Mouse (Mus musculus) myocyte (in vitro differentiated cells): ENCODE results near the gene Slc2a2. TPM values are rescaled to one million over a fixed set of nuclear protein-coding genes. Genes with fewer than 3 reads are reported as not detected.

Experiments used
- H3K27me3 ChIP-seq: one replicate; pipeline ENCODE4 v1.6.1; 2011; ENCODE audit not compliant: control insufficient read depth, insufficient read depth, insufficient read length
- H3K36me3 ChIP-seq: one replicate; pipeline ENCODE4 v1.6.1; 2011; ENCODE audit not compliant: control insufficient read depth, insufficient read depth
- H3K4me2 ChIP-seq: one replicate; pipeline ENCODE4 v1.6.1; 2011; ENCODE audit warnings: low read depth, control low read depth
- H3K4me3 ChIP-seq: one replicate; pipeline ENCODE4 v1.5.1; 2011; ENCODE audit warnings: mild to moderate bottlenecking, control low read depth, moderate library complexity
- H3K79me2 ChIP-seq: one replicate; pipeline ENCODE4 v1.6.1; 2011; ENCODE audit not compliant: control insufficient read depth, insufficient read depth
- H3ac ChIP-seq: one replicate; pipeline ENCODE4 v1.6.1; 2011; ENCODE audit not compliant: control insufficient read depth, insufficient read length
- CEBPB ChIP-seq: IDR thresholded peaks from 2 replicates; pipeline ENCODE4 v1.6.1; 2011; ENCODE audit warnings: mild to moderate bottlenecking, moderate library complexity; ENCODE audit not compliant: poor library complexity, insufficient read depth, severe bottlenecking
- E2F4 ChIP-seq: IDR thresholded peaks from one replicate; pipeline ENCODE4 v1.6.1; 2011; ENCODE audit warnings: mild to moderate bottlenecking, control low read depth, moderate library complexity; ENCODE audit not compliant: insufficient read depth
- MAX ChIP-seq: IDR thresholded peaks from one replicate; pipeline ENCODE4 v1.6.1; 2011; ENCODE audit warnings: low read depth, mild to moderate bottlenecking, control low read depth
- MYOD1 ChIP-seq, 3 experiments: IDR thresholded peaks; one replicate each; pipeline ENCODE4 v1.6.1; 2011; ENCODE audit warnings: control low read depth in 2 of 3, low read depth in 2 of 3, mild to moderate bottlenecking in 2 of 3, moderate library complexity in 1 of 3; ENCODE audit not compliant: insufficient read length in 2 of 3, control insufficient read depth in 1 of 3
- MYOG ChIP-seq, 3 experiments: IDR thresholded peaks; one replicate each; pipeline ENCODE4 v1.6.1; 2011; ENCODE audit warnings: control low read depth in 2 of 3, low read depth in 2 of 3, mild to moderate bottlenecking in 2 of 3; ENCODE audit not compliant: insufficient read length in 2 of 3, control insufficient read depth in 1 of 3, insufficient read depth in 1 of 3
- POLR2A ChIP-seq: IDR thresholded peaks from one replicate; pipeline ENCODE4 v1.6.1; 2011; ENCODE audit warnings: low read depth, mild to moderate bottlenecking, control low read depth, moderate library complexity; ENCODE audit not compliant: insufficient read length
- POLR2AphosphoS2 ChIP-seq: IDR thresholded peaks from one replicate; pipeline ENCODE4 v1.6.1; 2011; ENCODE audit warnings: low read depth, control low read depth; ENCODE audit not compliant: insufficient read length
- REST ChIP-seq: IDR thresholded peaks from one replicate; pipeline ENCODE4 v1.6.1; 2011; ENCODE audit warnings: mild to moderate bottlenecking, control low read depth, moderate library complexity; ENCODE audit not compliant: insufficient read depth, insufficient read length
- SRF ChIP-seq: IDR thresholded peaks from one replicate; pipeline ENCODE4 v1.6.1; 2011; ENCODE audit warnings: low read depth; ENCODE audit not compliant: control insufficient read depth, insufficient read length
- TCF12 ChIP-seq: IDR thresholded peaks from one replicate; pipeline ENCODE4 v1.6.1; 2011; ENCODE audit warnings: mild to moderate bottlenecking, control low read depth; ENCODE audit not compliant: poor library complexity, insufficient read depth, severe bottlenecking
- TCF3 ChIP-seq: IDR thresholded peaks from one replicate; pipeline ENCODE4 v1.6.1; 2011; ENCODE audit warnings: low read depth, control low read depth; ENCODE audit not compliant: insufficient read length
- USF1 ChIP-seq: IDR thresholded peaks from one replicate; pipeline ENCODE4 v1.6.1; 2011; ENCODE audit warnings: low read depth, mild to moderate bottlenecking, control low read depth, moderate library complexity
- polyA plus RNA-seq: library from polyadenylated mRNA; unstranded; fragments of >200 nt; fragmentation: generic; extraction: Trizol; gene quantifications from one replicate; pipeline ENCODE4 v1.2.1, GENCODE M21; 2012; ENCODE audit warnings: missing spikeins

The Slc2a2 gene
- polyA plus RNA-seq, 1 experiment = not detected

DNA sequence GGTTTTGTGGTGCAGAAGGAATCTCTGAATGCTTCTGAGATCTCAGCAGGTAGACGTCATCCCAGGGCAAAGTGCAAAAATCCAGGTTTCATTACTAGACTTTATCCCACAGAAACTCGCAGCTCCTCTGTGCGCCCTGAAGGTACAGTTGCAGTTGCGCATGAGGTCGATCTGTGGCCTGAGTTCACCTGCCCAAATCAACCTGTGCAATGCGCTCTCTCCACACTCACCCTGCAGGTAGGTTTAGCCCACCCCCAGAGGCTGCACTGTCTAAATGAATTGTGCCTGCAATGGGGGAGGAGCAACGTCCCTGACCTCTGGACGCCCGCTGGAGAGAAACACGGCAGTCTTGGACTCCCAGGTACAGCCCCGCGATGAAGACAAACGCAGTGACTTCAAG lies 2.1 kb upstream of the Slc2a2 start:
- peaks cover 15% of the 10 kb centered on the region for H3K27me3 ChIP-seq
- TF ChIP-seq MAX = no peak
- no peak for TF ChIP-seq MYOG (IDR thresholded peaks at IDR 0.05; ENCODE audit: control insufficient read depth in 1 of 3, insufficient read depth in 1 of 3, insufficient read length in 2 of 3, low read depth in 2 of 3)
- TF ChIP-seq TCF3 = no peak
- TF ChIP-seq USF1 = no peak
- no peak for TF ChIP-seq CEBPB
- TF ChIP-seq POLR2A = no peak
- TF ChIP-seq TCF12 = no peak
- no peak overlapping the region for H3K4me3 ChIP-seq
- no peak overlapping the region for H3K4me2 ChIP-seq
- no peaks in the 10 kb centered on the region for H3K36me3 ChIP-seq
- H3K79me2 ChIP-seq = no peaks in the 10 kb centered on the region
- no peak overlapping the region for H3ac ChIP-seq

DNA sequence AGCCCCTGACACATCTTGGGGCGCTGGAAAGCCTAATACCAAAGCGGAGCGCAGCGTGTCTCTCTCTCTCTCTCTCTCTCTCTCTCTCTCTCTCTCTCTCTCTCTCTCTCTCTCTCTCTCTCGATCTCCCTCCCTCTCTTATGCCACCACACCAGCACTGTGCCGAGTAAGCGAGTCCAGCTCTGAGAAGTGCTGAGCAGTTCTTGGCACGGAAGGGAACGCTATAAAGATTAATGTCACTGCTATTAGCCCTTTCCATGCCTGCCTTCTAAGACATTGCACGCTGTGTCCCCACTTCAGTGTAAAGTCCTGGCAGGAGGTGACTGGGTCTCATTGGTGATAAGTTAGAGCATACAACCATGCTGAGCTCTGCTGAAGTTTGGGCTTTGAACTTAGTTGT lies 1.5 kb upstream of the Slc2a2 start:
- H3K4me2 ChIP-seq = no peak overlapping the region
- H3K4me3 ChIP-seq = no peak overlapping the region

DNA sequence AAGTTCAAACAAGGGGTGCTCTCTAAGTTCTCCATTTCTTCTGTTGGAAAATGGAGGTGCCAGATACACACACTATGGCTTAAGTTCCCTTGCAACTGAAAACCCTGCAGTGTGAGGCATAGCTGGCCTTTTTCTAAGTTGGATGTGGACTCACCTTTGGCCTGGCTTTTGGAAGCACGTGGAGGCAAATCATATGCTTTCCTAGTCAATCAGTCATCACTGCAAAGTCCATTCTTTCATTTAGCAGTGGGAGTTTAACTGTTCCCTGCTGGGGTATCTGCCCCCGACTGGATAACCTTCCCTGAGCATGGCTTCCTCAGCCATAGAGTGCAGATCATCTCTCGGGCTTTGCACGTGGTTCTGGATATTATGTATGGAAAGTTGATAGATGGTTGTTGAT lies 1.9 kb downstream of the Slc2a2 start:
- Histone ChIP-seq H3K27me3 (peaks cover 15% of the 10 kb centered on the region), H3K4me3 (no peak overlapping the region), H3K4me2 (no peak overlapping the region), H3ac (no peak overlapping the region), H3K36me3 (no peaks in the 10 kb centered on the region), H3K79me2 (no peaks in the 10 kb centered on the region)
- TF ChIP-seq MAX (no peak), MYOD1 (IDR thresholded peaks at IDR 0.05; ENCODE audit: control insufficient read depth in 1 of 3, insufficient read length in 2 of 3, low read depth in 2 of 3) (no peak), CEBPB (no peak), USF1 (no peak), SRF (no peak), E2F4 (no peak), POLR2A (no peak), POLR2AphosphoS2 (no peak), MYOG (IDR thresholded peaks at IDR 0.05; ENCODE audit: control insufficient read depth in 1 of 3, insufficient read depth in 1 of 3, insufficient read length in 2 of 3, low read depth in 2 of 3) (no peak), TCF12 (no peak), REST (no peak), TCF3 (no peak)

More for the DNA sequence above, 1.5 kb upstream of the Slc2a2 start:
- H3K36me3 ChIP-seq = no peaks in the 10 kb centered on the region
- no peak for TF ChIP-seq REST
- no peak for TF ChIP-seq MAX
- no peak for TF ChIP-seq SRF
- TF ChIP-seq USF1 = no peak
- no peak for TF ChIP-seq E2F4
- TF ChIP-seq POLR2AphosphoS2 = no peak
- no peak for TF ChIP-seq TCF3
- TF ChIP-seq TCF12 = no peak
- no peak for TF ChIP-seq CEBPB
- H3K79me2 ChIP-seq = no peaks in the 10 kb centered on the region
- peaks cover 15% of the 10 kb centered on the region for H3K27me3 ChIP-seq
- H3ac ChIP-seq = no peak overlapping the region

DNA sequence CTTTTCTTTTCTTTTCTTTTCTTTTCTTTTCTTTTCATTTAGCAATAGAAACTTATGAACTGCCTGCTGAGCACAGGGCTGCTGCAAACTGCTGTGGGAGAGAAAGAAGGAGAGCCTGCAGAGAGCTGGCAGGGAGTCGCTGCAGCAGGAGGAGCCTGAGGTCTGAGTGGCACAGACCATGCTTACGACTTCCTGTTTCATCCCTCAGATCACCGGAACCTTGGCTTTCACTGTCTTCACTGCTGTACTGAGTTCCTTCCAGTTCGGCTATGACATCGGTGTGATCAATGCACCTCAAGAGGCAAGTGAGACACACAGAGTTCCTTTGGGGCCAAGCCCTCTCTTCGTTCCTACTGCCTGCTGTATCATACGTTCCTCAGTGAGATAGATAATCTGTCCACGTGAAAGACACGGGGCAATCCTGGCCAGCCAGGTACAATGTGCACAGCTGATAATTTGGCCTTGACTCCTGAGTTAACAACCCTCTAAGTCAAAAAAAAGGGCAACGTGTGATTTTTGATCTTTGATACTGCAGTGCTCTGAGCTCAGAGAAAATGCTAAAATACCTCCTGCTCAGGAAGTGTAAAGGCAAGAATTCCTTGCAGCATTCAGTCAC lies 7.9 kb downstream of the Slc2a2 start:
- H3K4me2 ChIP-seq = no peak overlapping the region

DNA sequence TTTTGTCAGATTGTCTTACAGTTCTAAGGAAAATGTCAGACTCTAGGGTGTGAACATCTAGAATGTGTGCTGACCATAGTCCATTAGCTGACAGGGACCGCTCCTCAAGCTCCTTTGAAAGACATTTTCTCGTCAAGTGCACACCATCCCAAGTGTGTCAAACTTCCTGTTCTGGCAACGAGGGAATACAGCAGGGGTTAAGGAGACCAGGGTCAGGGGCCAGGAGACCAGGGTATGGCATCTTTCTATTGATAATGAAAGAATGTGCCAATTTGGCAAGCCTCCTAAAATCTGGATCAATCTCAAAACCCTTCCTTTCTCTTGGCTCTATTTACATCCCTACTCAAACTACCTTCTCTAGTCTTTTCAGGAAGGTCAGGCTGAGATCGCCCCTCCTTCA lies 9.0 kb downstream of the Slc2a2 start:
- Histone ChIP-seq H3K4me2 (no peak overlapping the region), H3K27me3 (no peaks in the 10 kb centered on the region), H3ac (no peak overlapping the region), H3K79me2 (no peaks in the 10 kb centered on the region), H3K36me3 (no peaks in the 10 kb centered on the region), H3K4me3 (no peak overlapping the region)
- TF ChIP-seq TCF12 (no peak), POLR2A (no peak), USF1 (no peak), REST (no peak), TCF3 (no peak), E2F4 (no peak), CEBPB (no peak), SRF (no peak), POLR2AphosphoS2 (no peak), MAX (no peak), MYOG (IDR thresholded peaks at IDR 0.05; ENCODE audit: control insufficient read depth in 1 of 3, insufficient read depth in 1 of 3, insufficient read length in 2 of 3, low read depth in 2 of 3) (no peak), MYOD1 (IDR thresholded peaks at IDR 0.05; ENCODE audit: control insufficient read depth in 1 of 3, insufficient read length in 2 of 3, low read depth in 2 of 3) (no peak)

More for the DNA sequence above, 7.9 kb downstream of the Slc2a2 start:
- Histone ChIP-seq H3K36me3 (no peaks in the 10 kb centered on the region), H3K4me3 (no peak overlapping the region), H3K27me3 (no peaks in the 10 kb centered on the region), H3ac (no peak overlapping the region), H3K79me2 (no peaks in the 10 kb centered on the region)
- no peak for TF ChIP-seq USF1
- no peak for TF ChIP-seq MAX
- TF ChIP-seq POLR2A = no peak
- TF ChIP-seq SRF = no peak
- no peak for TF ChIP-seq CEBPB
- no peak for TF ChIP-seq MYOG (IDR thresholded peaks at IDR 0.05; ENCODE audit: control insufficient read depth in 1 of 3, insufficient read depth in 1 of 3, insufficient read length in 2 of 3, low read depth in 2 of 3)
- TF ChIP-seq TCF3 = no peak
- no peak for TF ChIP-seq REST
- TF ChIP-seq POLR2AphosphoS2 = no peak
